Mouse (Mus musculus) heart, postnatal 10 days (tissue): ENCODE data around the gene Skor1. TPM values are rescaled to one million over a fixed set of nuclear protein-coding genes. Genes with fewer than 3 reads are reported as not detected.

ENCODE experiments used
- DNase-seq, 2 experiments: peaks; one replicate each; pipeline ENCODE4 v3.0.0; 2021
- intact Hi-C: fragments of 180-260 bp; cut with DNase I; formaldehyde crosslinking; loops from one replicate; pipeline ENCODE4 v1.15.1; 2025
- total RNA-seq, 2 experiments: library from RNA; stranded (reverse); gene quantifications; 2 replicates each; pipeline ENCODE4 v1.2.3; 2021

Skor1 gene
- under 1 TPM; 0.07 to 0.22 TPM for total RNA-seq

GRCm38 (mm10) chr9:63148410-63149371, at the start of gene Skor1:
Skor1 (minus strand) TSS chr9:63148961.
- intact Hi-C loops, result no loop called here
- no peak for DNase-seq

- DNase-seq, result peak; percentile 15 to 24
- intact Hi-C loops, result no loop called here
Measured at GRCm38 (mm10) chr9:63197252-63197651, 48.5 kb upstream of the Skor1 start.

GRCm38 (mm10) chr9:63196114-63196682, 47.4 kb upstream of the Skor1 start:
- peak; percentile 26 to 45 for DNase-seq
- intact Hi-C loops, result no loop called here

GRCm38 (mm10) chr9:63195523-63195922, 46.8 kb upstream of the Skor1 start:
- no peak for DNase-seq
- intact Hi-C loops, result no loop called here

GRCm38 (mm10) chr9:63194791-63195190, 46.0 kb upstream of the Skor1 start:
- intact Hi-C loops, result no loop called here

GRCm38 (mm10) chr9:63192809-63193208, 44.0 kb upstream of the Skor1 start:
- intact Hi-C loops, result no loop called here
- no peak for DNase-seq

More at GRCm38 (mm10) chr9:63194791-63195190, 46.0 kb upstream of the Skor1 start:
- DNase-seq, result peak; percentile 34 to 37

GRCm38 (mm10) chr9:63187310-63187709, 38.5 kb upstream of the Skor1 start:
- intact Hi-C loops, result no loop called here
- no peak for DNase-seq

GRCm38 (mm10) chr9:63185249-63185648, 36.5 kb upstream of the Skor1 start:
- intact Hi-C loops, result no loop called here

GRCm38 (mm10) chr9:63183864-63184263, 35.1 kb upstream of the Skor1 start:
- DNase-seq, result no peak
- intact Hi-C loops, result no loop called here

More at GRCm38 (mm10) chr9:63185249-63185648, 36.5 kb upstream of the Skor1 start:
- no peak for DNase-seq

- intact Hi-C loops, result no loop called here
- no peak for DNase-seq
Measured at GRCm38 (mm10) chr9:63182306-63182960, 33.7 kb upstream of the Skor1 start.

- DNase-seq, result no peak
- intact Hi-C loops, result no loop called here
Measured at GRCm38 (mm10) chr9:63181337-63182178, 32.8 kb upstream of the Skor1 start.

GRCm38 (mm10) chr9:63178296-63178695, 29.5 kb upstream of the Skor1 start:
- intact Hi-C loops, result no loop called here
- DNase-seq, result no peak

GRCm38 (mm10) chr9:63174001-63174721, 25.4 kb upstream of the Skor1 start:
- no peak for DNase-seq
- intact Hi-C loops, result no loop called here

- intact Hi-C loops, result no loop called here
- DNase-seq, result no peak
Measured at GRCm38 (mm10) chr9:63171951-63172350, 23.2 kb upstream of the Skor1 start.

GRCm38 (mm10) chr9:63169127-63169526, 20.4 kb upstream of the Skor1 start:
- no peak for DNase-seq
- intact Hi-C loops, result no loop called here

GRCm38 (mm10) chr9:63165070-63165469, 16.3 kb upstream of the Skor1 start:
- intact Hi-C loops, result no loop called here
- no peak for DNase-seq

- intact Hi-C loops, result no loop called here
- DNase-seq, result no peak
Measured at GRCm38 (mm10) chr9:63163756-63164155, 15.0 kb upstream of the Skor1 start.

- no peak for DNase-seq
- intact Hi-C loops, result no loop called here
Measured at GRCm38 (mm10) chr9:63151949-63152348, 3.2 kb upstream of the Skor1 start.

- intact Hi-C loops, result no loop called here
- peak; percentile 89 for DNase-seq
Measured at GRCm38 (mm10) chr9:63151072-63151870, 2.5 kb upstream of the Skor1 start.
